Mouse (Mus musculus): ENCODE data around the gene Ppcdc.

The Ppcdc gene

GRCm38 (mm10) chr9:57354377-57355183, 85.3 kb downstream of the Ppcdc start:
- no peak for DNase-seq (ENCODE audit: low read depth, low spot score)

DNA sequence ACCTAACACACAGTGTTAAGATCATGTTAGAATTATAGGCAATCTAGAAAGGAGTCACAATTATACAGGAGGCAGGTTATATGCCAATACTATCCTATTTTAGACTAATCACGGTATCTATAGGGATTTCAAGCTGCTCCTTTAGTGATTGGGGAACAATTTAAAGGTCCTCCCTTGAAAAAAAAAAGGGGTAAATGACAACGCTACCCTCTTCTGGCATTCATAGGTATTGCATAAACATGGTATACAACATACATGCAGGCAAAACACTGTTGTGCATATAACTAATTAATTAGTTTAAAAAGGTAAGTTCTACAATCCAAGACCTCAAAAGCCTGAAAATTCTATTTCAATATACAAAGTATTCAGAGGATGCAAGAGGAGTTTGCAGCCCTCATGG, 88.6 kb downstream of the Ppcdc start:
- DNase-seq (ENCODE audit: low read depth, low spot score), result peak; percentile 66

GRCm38 (mm10) chr9:57345902-57346301, 94.0 kb downstream of the Ppcdc start:
- no peak for DNase-seq (ENCODE audit: low read depth, low spot score)

GRCm38 (mm10) chr9:57343752-57344151, 96.2 kb downstream of the Ppcdc start:
- peak; percentile 53 for DNase-seq (ENCODE audit: low read depth, low spot score)

DNA sequence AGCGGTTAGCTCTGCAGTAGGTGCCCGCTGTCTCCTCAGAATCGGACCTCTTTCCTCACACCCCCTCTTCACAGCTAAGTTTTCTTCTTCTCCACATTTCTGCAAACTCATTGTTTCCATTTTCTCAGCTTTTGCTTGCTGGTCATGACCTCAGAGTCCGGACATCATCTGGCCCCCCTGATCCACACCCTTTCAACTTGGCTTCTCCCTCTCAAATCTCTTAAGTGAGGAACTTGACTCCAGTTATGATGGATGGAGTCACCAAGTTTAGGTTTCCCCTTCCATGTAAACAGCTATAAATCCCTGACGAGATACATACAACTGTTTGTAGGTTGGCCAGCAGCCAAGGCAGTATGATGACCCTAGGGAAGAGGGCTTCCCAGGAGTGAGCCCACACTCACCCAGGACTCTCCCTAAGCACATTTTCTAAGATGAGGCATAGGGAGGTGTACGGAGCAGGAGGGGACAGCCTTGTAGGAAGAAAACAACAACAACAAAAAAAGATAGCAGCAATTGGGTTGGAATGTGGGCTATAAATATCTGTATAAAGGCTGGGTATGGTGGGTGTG, 96.9 kb downstream of the Ppcdc start:
- no peak for DNase-seq (ENCODE audit: low read depth, low spot score)

GRCm38 (mm10) chr9:57342186-57342585, 97.7 kb downstream of the Ppcdc start:
- DNase-seq (ENCODE audit: low read depth, low spot score), result no peak

- no peak for DNase-seq (ENCODE audit: low read depth, low spot score)
Measured at GRCm38 (mm10) chr9:57340361-57340760, 99.6 kb downstream of the Ppcdc start.

GRCm38 (mm10) chr9:57339577-57340210, 100.2 kb downstream of the Ppcdc start:
- DNase-seq (ENCODE audit: low read depth, low spot score), result peak; percentile 77

GRCm38 (mm10) chr9:57338706-57339105, 101.2 kb downstream of the Ppcdc start:
- DNase-seq (ENCODE audit: low read depth, low spot score), result no peak

Data from CD4-positive, CD25-positive, alpha-beta regulatory T cell, adult 2 months (primary cell).